Mouse (Mus musculus): ENCODE results near the gene Zcchc18.

GRCm38 (mm10) chrX:137037470-137037999 lies 44.6 kb downstream of the Zcchc18 start:
- TF ChIP-seq GATA1 (IDR thresholded peaks at IDR 0.05; ENCODE audit: borderline replicate concordance, low read length) (no peak), FLI1 (IDR thresholded peaks at IDR 0.05; ENCODE audit: low read length) (no peak)

All from megakaryocyte, embryonic 14.5 days (primary cell).